Mouse (Mus musculus): ENCODE measurements around the gene Mrpl17.

DNA sequence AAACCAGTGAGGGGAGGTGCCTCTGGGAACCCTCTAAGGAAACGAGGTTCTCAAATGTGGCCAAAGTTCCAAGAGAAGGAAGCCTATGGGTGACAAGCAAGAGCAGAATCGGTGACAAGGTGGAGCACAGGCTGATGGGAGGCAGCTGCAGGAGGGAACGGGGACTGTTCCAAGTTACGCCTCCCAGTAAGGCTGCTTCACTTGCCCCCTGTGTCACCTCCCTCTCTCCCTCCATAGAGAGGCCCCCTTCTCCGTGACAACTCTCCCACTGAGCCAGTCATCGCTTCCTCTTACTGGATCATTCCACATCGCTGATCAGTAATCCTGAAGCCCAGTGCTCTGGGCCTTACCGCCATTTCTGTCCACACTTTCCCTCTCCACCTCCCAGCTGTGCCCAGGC, 36.2 kb downstream of the Mrpl17 start:
- TF ChIP-seq POU5F1 (IDR thresholded peaks at IDR 0.05; ENCODE audit: borderline replicate concordance, low read length) (no peak), CTCF (conservative IDR thresholded peaks at IDR 0.05; ENCODE audit: low read length) (no peak)
